Mouse (Mus musculus) limb, embryonic 11.5 days (tissue): Measurements from ENCODE around the gene Boll. TPM values are rescaled to one million over a fixed set of nuclear protein-coding genes. Genes with fewer than 3 reads are reported as not detected.

Source experiments
- ATAC-seq: fragments of 200-750 bp; cut with Nextera tagmentation; 2 replicates; pipeline ENCODE4 v1.8.0; 2017; ENCODE audit warnings: low read depth; ENCODE audit not compliant: insufficient number of reproducible peaks, low FRiP score, low TSS enrichment
- DNase-seq: peaks from one replicate; pipeline ENCODE4 v3.0.0-alpha.2; 2015; ENCODE audit warnings: low spot score
- H3K27ac ChIP-seq: fragments of 300-500 bp; sonication (generic); replicated peaks from 2 replicates; pipeline ENCODE4 v1.5.1; 2014; ENCODE audit warnings: low read depth, mild to moderate bottlenecking, low read length
- H3K27me3 ChIP-seq: fragments of 300-500 bp; sonication (generic); 2 replicates; pipeline ENCODE4 v1.6.1; 2014; ENCODE audit warnings: mild to moderate bottlenecking, low read length, mixed read lengths; ENCODE audit not compliant: control insufficient read depth, insufficient read depth
- H3K36me3 ChIP-seq: fragments of 300-500 bp; sonication (generic); 2 replicates; pipeline ENCODE4 v1.6.1; 2014; ENCODE audit warnings: mild to moderate bottlenecking, low read length, moderate library complexity, mixed read lengths; ENCODE audit not compliant: control insufficient read depth, insufficient read depth
- H3K4me1 ChIP-seq: fragments of 300-500 bp; sonication (generic); 2 replicates; pipeline ENCODE4 v1.6.1; 2014; ENCODE audit warnings: low read length, mixed read lengths; ENCODE audit not compliant: control insufficient read depth, insufficient read depth
- H3K4me2 ChIP-seq: fragments of 300-500 bp; sonication (generic); 2 replicates; pipeline ENCODE4 v1.6.1; 2014; ENCODE audit warnings: low read depth, mild to moderate bottlenecking, moderate library complexity; ENCODE audit not compliant: severe bottlenecking
- H3K4me3 ChIP-seq: fragments of 300-500 bp; sonication (generic); 2 replicates; pipeline ENCODE4 v1.5.1; 2014; ENCODE audit warnings: low read depth, low read length
- H3K9ac ChIP-seq: fragments of 300-500 bp; sonication (generic); 2 replicates; pipeline ENCODE4 v1.6.1; 2014; ENCODE audit warnings: mild to moderate bottlenecking, low read length
- H3K9me3 ChIP-seq: fragments of 300-500 bp; sonication (generic); 2 replicates; pipeline ENCODE4 v1.6.1; 2016; ENCODE audit warnings: low read length; ENCODE audit not compliant: control insufficient read depth
- WGBS: fragments of 180-500 bp; shearing (Covaris S2); extraction: QIAGEN DNeasy Blood & Tissue Kit; methylation state at CpG from one replicate; pipeline ENCODE4 v1.1.7; 2014; 5-methylcytosine and 5-hydroxymethylcytosine counted together
- polyA plus RNA-seq: library from polyadenylated mRNA; unstranded; fragments of >200 nt; fragmentation: Nextera tagmentation; extraction: Ambion mirVana; gene quantifications from 2 replicates; pipeline ENCODE4 v1.2.1, GENCODE M21; 2014

Gene Boll
- polyA plus RNA-seq, 1 experiment from 2014 or later, result not detected

DNA sequence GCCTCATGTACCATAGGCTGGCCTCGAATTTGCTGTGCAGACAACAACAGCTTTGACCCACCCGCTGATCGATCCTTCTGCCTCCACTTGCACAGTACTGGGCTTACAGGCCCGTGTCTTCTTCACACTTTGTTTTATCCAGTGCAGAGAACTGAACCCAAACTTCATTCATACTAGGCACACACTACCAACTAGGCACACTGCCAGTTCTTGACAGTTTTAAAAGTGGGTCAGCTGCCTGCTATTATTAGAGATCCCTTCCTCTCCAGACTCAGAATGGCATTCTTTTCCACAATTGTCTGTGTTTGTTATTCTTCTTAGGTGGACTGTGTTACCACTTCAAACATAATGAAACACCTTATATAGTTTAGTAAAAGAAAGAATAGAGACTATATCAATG lies 141.9 kb downstream of the Boll start:
- DNase-seq (no peak), ATAC-seq (no peak)
- H3K9ac ChIP-seq, result no peak overlapping the region
- H3K4me2 ChIP-seq, result no peak overlapping the region
- no peak overlapping the region for H3K4me3 ChIP-seq
- H3K4me1 ChIP-seq, result peaks cover 15% of the 10 kb centered on the region
- WGBS, result 88% methylated on average over 4 of the region's 4 CpGs
- no peaks in the 10 kb centered on the region for H3K27me3 ChIP-seq
- no peak overlapping the region for H3K27ac ChIP-seq
- no peaks in the 10 kb centered on the region for H3K36me3 ChIP-seq
- H3K9me3 ChIP-seq, result no peaks in the 10 kb centered on the region

DNA sequence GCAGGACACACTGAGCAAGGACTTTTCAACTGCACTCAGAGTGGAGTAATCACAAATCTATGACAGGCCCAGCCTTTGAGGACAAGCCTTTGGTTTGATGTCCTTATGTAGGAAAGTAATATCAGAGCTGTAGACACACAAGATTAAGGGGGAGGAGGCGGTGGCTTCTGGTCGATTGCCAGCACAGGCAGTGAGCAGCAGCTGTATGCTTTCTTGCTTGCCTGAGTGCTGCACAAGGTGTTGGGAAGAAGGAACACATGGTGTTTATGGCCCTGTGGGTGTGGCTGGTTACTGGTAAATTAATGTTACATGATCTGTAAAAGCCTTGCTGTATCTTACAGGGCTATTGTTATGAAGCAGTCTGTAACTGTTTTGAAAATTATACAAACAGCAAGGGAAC lies 146.1 kb downstream of the Boll start:
- Histone ChIP-seq H3K27me3 (no peaks in the 10 kb centered on the region), H3K4me2 (no peak overlapping the region), H3K9ac (no peak overlapping the region), H3K27ac (no peak overlapping the region), H3K36me3 (no peaks in the 10 kb centered on the region), H3K4me1 (peaks cover 13% of the 10 kb centered on the region), H3K9me3 (no peaks in the 10 kb centered on the region), H3K4me3 (no peak overlapping the region)
- no peak for ATAC-seq
- no peak for DNase-seq
- WGBS, result 28% methylated on average over 2 of the region's 2 CpGs

DNA sequence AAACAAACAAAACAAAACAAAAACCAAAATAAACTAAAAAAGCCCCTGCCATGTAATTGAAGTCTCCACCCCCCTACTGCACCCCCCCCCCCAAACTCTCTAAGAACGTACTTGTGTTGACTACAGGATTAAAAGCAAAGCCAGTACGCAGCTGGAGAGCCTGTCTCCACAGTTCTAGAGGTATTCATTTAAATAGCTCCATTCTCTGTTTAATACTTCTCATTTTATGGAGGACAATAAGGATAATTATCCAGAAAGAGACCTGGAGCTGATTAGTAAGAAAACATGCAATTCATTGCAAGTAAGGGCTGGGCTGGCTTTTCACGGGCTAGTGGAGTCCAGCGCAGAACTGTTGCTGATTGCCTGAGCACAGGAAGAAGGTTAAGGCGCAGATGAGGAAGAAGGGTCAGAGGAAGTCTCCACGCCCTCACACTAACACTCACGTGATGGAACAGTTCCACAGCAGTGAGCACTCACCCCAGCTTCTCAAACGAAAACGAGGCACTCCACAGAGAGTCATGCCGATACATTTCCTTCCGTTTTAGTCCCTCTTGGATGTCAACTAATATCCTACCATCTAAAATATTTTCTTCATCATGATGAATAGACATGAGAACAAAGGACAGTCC lies 148.0 kb downstream of the Boll start:
- no peak overlapping the region for H3K27ac ChIP-seq
- no peak overlapping the region for H3K9ac ChIP-seq
- H3K36me3 ChIP-seq, result no peaks in the 10 kb centered on the region
- H3K27me3 ChIP-seq, result no peaks in the 10 kb centered on the region
- DNase-seq, result no peak
- no peak overlapping the region for H3K4me3 ChIP-seq
- no peak for ATAC-seq
- 53% methylated on average over 11 of the region's 11 CpGs for WGBS
- H3K4me1 ChIP-seq, result peaks cover 23% of the 10 kb centered on the region
- no peaks in the 10 kb centered on the region for H3K9me3 ChIP-seq
- H3K4me2 ChIP-seq, result no peak overlapping the region

DNA sequence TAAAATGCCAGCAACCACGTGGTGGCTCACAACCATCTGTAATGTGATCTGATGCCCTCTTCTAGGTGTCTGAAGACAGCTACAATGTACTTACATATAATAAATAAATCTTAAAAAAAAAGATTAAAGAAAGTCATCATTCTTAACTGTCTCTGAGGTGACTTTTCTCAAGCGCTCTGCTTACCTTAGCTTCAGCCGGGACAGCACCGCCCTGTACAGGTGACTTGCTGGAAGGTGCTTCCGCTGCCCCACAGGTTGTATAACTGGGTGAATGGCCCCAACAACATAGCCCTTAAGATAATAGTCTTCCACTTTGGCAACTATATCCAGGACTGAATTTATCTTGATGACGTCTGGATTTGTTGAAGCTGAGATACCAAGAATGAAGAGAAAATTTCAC lies 149.3 kb downstream of the Boll start:
- no peaks in the 10 kb centered on the region for H3K9me3 ChIP-seq
- H3K27me3 ChIP-seq, result no peaks in the 10 kb centered on the region
- peaks cover 23% of the 10 kb centered on the region for H3K4me1 ChIP-seq
- H3K4me2 ChIP-seq, result no peak overlapping the region
- H3K27ac ChIP-seq, result no peak overlapping the region
- ATAC-seq (no peak), DNase-seq (no peak)
- no peaks in the 10 kb centered on the region for H3K36me3 ChIP-seq
- no peak overlapping the region for H3K4me3 ChIP-seq
- 84% methylated on average over 6 of the region's 6 CpGs for WGBS
- H3K9ac ChIP-seq, result no peak overlapping the region

DNA sequence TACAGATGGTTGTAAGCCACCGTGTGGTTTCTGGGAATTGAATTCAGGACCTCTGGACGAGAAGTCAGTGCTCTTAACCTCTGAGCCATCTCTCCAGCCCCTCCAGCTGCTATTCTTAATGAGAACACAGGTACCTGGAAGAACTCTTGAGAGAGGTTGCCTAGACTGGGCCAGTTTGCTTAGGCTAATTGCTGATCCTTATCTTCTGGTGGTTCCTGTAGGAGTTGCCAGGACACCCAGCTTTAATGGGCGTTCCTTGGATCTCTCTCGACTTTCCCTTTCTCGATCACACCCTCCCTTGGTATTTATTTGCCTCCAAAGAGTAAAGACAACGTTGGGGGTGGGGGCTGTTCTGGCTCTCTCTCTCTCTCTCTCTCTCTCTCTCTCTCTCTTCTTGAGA lies 149.8 kb downstream of the Boll start:
- Histone ChIP-seq H3K9ac (no peak overlapping the region), H3K27me3 (no peaks in the 10 kb centered on the region), H3K4me3 (no peak overlapping the region), H3K4me2 (no peak overlapping the region), H3K27ac (no peak overlapping the region), H3K4me1 (peaks cover 23% of the 10 kb centered on the region), H3K36me3 (no peaks in the 10 kb centered on the region), H3K9me3 (no peaks in the 10 kb centered on the region)
- WGBS, result 44% methylated on average over 6 of the region's 6 CpGs
- ATAC-seq (no peak), DNase-seq (no peak)

DNA sequence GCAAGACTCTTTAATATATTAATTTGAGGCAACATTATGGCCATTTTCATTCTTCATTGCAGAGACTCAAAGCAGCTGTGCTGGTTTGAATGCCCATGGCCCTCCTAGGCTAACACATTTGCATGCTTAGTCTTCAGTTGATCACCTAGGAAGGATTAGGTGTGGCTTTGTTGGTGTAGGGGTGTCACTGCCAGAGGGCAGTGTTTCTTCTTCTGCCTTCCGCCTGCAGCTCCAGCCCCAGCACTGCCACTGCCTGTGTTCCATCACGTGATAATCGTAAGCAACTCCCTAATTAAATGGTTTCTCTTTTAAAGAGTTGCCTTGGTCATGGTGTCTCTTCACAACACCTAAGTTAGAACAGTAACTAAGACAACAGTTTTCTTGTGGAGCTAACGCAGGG lies 150.5 kb downstream of the Boll start:
- H3K9me3 ChIP-seq, result no peaks in the 10 kb centered on the region
- H3K27me3 ChIP-seq, result no peaks in the 10 kb centered on the region
- no peak overlapping the region for H3K27ac ChIP-seq
- 87% methylated on average over 4 of the region's 4 CpGs for WGBS
- no peak overlapping the region for H3K4me3 ChIP-seq
- peaks cover 23% of the 10 kb centered on the region for H3K4me1 ChIP-seq
- H3K9ac ChIP-seq, result no peak overlapping the region
- ATAC-seq (no peak), DNase-seq (no peak)
- H3K4me2 ChIP-seq, result no peak overlapping the region
- no peaks in the 10 kb centered on the region for H3K36me3 ChIP-seq

DNA sequence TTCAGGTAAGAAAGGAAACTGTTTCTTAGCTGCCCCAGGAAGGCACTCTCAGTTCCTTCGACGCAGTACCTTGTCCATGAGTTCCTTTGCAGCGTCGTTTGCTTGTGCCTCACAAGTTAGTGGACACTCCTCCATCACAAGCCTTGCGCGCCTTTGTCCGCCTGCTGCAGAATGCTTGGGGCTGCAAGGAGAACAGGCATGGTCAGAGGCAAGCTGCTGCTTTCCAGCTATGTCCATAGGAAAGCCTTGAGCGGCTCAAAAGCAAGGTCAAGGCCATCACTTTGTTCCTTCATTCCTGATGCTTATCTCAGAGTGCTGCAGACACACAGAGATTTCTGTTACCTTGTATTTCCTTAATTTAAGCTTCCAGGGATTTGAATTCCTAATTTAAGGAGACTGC lies 152.2 kb downstream of the Boll start:
- ATAC-seq (no peak), DNase-seq (no peak)
- 79% methylated on average over 8 of the region's 8 CpGs for WGBS
- Histone ChIP-seq H3K27ac (peak overlapping the region; percentile 52; the same call in 1 of the 2 replicates), H3K36me3 (no peaks in the 10 kb centered on the region), H3K4me2 (no peak overlapping the region), H3K27me3 (no peaks in the 10 kb centered on the region), H3K4me1 (peaks cover 14% of the 10 kb centered on the region), H3K4me3 (no peak overlapping the region), H3K9ac (no peak overlapping the region), H3K9me3 (no peaks in the 10 kb centered on the region)

DNA sequence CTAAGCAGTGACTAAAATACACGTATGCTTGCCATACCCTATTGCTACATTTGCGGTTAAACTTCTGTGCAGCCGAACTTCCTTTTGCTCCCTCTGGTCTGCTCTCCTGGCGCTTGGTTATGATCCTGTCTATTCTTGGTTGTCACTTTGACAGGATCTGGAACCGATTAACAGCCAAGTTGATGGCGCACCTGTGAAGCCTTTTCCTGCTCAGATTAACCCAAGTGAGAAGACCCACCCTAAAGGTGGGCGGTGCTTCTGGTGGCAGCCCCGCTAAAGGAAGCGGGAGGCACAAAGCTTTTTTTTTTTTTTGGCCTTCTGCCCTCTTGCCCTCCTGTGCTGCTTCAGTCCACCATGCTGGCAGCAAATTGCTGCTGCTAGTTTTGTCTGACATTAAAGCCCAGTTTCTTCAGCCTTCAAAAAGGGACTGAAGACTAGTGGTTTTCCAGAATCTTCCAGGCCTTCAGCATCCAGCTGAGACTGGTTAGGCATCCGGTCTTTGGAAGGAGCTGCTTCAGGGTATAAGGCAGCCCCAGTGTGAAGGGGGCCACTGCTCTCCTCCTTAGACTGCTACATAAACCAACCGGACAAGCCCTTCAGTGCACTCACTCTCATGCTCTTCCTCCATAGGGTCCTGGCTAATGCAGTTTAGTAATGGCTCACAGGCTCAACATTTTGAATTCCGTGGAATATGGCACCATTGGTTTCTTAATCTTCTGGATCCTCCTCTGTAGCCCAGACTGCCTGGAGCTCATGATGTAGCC lies 152.9 kb downstream of the Boll start:
- Histone ChIP-seq H3K9me3 (no peaks in the 10 kb centered on the region), H3K36me3 (no peaks in the 10 kb centered on the region), H3K9ac (no peak overlapping the region), H3K4me3 (no peak overlapping the region), H3K4me2 (0 out of 2 replicates have a peak overlapping the region, but pooled peaks have one; percentile 8), H3K27ac (peak overlapping the region; percentile 52; the same call in 1 of the 2 replicates), H3K4me1 (peaks cover 12% of the 10 kb centered on the region), H3K27me3 (no peaks in the 10 kb centered on the region)
- ATAC-seq (peak; percentile 36; the same call in 1 of the 2 replicates), DNase-seq (peak; percentile 75)
- WGBS, result 19% methylated on average over 12 of the region's 12 CpGs
